Mouse (Mus musculus) bone marrow macrophage, adult 2 months (primary cell): Measurements from ENCODE around the gene Enc1.

Experiments
- CTCF ChIP-seq: IDR thresholded peaks from 2 replicates; pipeline ENCODE4 v1.5.1; 2012; ENCODE audit warnings: low read depth, mild to moderate bottlenecking, low read length, moderate library complexity
- POLR2A ChIP-seq: IDR thresholded peaks from 2 replicates; pipeline ENCODE4 v1.6.1; 2012; ENCODE audit warnings: mild to moderate bottlenecking, low read depth, low read length, borderline replicate concordance

GRCm38 (mm10) chr13:97207472-97208111 lies 33.3 kb upstream of the Enc1 start:
- no peak for TF ChIP-seq CTCF
- TF ChIP-seq POLR2A = no peak
